Mouse (Mus musculus) thymus, postnatal 10 days (tissue): ENCODE measurements around the gene Pcbp2.

Experiments
- DNase-seq, 2 experiments: peaks; one replicate each; pipeline ENCODE4 v3.0.0; 2021; ENCODE audit warnings: low spot score in 2 of 2

The Pcbp2 gene

DNA sequence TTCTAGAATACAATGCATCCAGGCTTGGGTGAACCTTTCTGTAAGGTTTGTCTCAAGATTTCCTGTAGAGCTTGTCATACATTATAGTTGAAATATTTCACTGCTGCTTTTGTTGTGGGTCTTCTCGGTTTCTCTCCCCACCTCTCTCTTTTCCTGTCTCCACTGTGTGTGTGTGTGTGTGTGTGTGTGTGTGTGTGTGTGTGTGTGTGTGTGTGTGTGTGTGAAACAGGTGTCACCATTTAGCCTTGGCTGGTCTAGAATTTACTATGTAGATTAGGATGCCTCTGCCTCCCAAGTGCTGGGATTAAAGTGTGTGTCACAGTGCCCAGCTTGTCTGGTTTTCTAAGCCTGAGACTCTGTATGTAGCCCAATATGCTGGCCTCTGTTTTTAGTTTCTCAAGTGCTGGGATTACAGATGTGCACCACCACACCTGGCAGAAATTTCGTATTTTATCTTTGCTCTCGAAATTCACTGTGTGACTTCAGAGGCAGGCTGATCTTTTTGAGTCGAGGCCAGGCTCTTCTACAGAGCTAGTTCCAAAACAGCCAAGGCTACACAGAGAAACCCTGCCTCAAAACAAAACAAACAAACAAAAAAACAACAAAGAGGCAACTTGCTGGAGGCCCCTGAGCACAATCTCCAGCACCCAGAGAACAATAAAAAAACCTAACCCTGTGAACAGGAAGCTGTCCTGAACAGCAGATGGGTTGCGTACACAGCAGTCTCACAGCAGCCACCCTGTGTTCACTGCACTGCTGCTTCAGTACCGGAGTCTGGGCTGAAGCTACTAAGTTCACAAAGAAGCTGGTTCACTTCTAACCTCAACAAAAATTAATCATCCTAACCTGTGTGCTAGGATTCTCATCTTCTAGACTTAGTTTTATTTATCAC is 56.0 kb downstream of the Pcbp2 start:
- no peak for DNase-seq

DNA sequence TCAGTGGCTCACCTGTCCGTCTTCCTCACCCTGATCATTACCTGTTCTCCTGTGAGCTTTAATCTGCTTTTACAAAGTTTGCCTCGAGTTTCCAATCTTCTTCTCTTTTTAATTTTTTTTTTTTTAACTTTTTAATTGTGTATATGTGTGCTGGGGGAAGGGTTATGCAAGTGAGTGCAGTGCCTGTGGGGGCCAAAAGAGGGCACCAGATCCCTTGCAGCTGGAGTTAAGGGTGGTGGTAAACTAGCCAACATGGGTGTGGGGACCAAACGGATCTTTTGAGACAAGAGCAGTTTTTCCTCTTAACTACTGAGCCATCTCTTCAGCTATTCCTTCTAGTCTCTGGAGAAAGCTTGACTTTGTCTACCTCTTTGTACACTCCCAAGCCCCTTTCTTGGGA is 57.6 kb downstream of the Pcbp2 start:
- DNase-seq = peak in 1 of 2 experiments; percentile 33

DNA sequence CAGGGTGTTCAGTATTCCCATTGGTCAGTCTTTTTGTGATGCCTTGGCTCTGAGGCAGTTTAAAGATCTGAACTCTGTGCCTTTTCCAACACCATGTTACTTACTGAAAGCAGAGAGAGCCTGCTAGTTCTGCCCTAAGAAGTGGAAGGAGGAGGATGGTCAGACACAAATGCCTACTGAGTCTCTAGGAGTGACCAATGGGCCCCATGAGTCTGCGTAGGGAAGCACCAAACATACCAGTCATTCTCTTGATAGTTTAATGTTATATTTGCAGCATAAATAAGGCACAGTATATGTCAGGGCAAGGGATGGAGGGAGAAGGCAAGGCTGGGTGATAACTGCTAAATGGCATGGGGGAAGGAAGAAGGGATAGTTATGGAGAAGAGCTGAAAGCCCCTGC is 58.1 kb downstream of the Pcbp2 start:
- no peak for DNase-seq

DNA sequence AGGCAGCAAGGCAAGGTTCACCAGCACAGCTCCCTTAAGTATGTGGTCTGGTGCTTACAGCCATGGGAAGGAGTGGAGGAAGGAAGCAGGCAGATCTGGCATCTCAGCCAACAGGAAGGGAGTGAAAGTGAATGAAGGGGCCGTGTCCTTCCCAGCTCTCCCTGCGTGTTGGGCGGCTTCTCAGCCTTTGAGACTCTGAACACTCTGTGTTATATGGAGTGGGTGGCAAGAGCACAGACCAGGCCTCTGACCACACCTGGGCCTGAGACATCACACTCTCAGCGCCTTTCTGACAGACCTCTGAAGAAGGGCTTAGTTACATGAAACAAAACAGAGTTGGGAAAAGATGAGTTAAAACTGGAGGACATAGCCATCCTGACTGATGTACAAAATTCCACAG is 60.2 kb downstream of the Pcbp2 start:
- no peak for DNase-seq

DNA sequence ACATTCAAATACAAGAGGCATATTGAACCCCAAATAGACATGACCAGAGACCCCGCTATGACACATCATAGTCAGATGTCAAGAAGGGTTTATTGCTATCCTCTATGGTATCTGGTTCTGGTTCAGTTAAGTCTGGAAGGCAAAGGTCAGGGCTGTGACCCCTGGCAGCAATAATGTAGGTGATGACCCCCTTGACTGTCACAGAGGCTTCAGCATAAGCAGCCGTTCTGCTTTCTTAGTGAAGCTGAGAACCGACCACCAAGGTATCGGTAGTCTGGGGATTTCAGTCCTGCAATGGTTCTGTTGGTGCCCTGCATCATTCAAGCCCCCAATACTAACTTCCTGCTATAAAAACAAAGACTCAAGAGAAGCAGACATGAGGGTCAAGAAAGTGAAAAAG is 61.2 kb downstream of the Pcbp2 start:
- no peak for DNase-seq

DNA sequence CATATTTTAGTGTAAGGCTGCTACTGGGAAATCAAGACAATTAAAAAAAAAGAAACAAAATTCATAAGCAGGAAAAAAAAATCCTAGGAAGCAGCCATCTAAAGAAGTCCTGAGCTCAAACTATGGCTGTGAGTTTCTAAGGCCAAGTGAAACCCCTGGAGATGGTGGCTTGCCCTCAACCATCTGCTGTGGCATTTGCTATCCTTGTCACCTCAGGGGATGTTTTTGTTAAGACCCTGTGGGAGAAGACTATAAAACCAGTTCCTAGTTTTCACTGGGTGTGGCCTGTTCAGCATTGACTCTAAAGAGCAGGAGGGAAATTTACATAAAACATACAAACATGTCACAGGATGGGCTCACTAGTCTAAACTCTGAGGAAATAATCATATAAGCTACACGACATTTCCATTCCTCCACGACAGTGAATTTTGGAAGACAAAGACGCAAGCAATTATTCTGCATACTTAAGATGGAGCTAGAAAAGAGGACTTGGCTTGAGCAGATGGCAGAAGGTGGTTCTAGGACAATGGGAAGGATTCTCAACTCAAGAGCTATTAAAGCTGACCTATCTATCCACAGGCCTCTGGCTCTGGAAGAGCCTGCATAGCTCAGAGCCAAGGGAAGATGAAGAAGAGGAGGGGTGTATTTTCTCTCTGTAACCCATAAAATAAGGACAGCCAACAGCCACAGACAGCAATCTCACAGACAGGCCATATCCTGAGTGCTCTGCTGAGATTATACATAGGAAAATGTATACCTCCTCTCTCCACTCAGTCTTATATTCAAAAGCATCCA is 62.0 kb downstream of the Pcbp2 start:
- DNase-seq = no peak

DNA sequence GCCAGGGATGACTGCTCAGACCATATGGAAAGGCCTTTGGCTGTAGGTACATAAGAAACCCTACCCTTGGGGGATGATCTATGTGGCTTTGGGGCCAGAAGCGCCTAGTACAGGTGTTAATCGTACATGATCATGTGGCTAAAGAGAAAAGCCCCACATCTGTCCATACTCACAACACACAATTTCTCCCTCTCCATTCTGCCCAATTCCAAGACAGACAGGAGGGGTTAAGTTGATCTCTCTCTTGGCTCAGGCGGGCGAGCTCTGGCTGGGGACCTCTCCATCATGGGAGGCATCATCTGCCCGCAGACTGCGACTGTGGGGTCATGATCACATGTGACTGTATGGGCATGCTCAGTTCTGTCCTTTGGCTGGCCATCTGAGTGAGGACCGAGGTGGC is 63.6 kb downstream of the Pcbp2 start:
- DNase-seq = no peak

DNA sequence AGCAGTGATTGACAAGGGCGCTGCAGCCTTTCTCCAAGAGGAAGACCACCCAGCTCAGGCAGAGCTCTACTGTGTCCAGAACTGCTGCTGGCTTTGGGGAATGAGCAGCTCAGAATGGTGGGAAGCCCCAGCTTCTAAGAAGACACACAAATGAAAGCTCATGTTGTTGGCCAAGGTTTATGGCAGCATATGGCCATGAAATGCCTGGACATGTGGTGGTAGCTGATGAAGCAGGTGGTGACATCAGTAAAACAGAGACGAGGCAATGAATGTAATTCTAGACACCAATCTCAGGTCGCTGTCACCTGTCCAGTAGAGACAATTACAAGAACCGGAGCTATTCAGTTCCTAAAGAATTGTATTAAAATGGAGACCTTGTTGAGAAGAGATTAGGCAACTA is 74.5 kb downstream of the Pcbp2 start:
- no peak for DNase-seq

DNA sequence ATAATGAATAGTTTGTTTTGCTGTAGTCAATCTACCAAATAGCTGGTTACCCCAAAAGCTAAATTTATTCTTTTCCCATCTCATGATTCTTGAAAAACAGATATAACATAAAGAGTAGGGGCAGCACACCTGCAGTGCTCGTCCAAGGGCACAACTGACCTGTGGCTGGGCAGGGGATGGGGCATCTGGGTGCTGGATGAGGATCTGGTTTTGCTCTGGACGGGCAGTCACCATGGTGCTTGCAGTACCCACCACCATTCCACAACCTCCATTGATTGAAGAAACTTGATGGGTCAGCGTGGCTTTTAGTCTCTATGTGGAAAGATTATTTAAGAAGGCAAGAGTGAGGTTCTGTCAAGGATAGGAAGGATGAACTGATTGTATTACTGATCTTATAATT is 75.9 kb downstream of the Pcbp2 start:
- DNase-seq = no peak

DNA sequence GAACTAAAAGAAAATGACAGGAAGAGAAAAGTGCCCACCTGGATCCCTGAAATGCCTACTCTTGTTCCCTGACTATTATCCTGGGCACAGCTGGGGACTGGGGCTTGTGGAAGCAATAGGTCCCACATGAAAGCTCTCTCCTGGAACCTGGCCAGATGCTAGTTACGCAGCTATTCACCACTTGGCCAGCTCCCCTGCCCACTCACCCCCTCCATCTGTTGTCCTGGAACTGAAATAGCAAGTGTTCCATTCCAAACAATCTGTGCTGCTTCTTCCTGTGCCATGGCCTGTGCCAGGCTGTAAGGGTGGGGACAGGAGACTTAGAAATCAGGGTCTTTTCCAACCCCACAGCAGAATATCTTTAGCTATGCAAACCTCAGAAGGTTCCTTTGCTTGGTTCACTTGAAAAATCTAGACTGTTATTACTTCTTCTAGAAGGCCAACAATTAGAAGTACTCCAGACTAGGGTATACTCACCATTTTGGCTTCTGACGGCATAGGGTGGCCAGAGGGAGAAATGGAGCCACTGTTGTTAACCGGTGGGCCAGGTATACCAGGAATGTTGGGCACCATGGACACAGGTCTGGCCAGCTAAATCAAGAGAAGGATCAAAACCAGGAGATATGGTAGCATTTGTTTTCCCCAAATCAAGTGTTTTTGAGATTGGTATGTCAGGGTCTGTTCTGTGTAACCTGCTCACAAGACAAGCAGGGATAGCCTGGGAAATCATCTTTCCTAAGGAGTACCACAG is 76.5 kb downstream of the Pcbp2 start:
- no peak for DNase-seq

DNA sequence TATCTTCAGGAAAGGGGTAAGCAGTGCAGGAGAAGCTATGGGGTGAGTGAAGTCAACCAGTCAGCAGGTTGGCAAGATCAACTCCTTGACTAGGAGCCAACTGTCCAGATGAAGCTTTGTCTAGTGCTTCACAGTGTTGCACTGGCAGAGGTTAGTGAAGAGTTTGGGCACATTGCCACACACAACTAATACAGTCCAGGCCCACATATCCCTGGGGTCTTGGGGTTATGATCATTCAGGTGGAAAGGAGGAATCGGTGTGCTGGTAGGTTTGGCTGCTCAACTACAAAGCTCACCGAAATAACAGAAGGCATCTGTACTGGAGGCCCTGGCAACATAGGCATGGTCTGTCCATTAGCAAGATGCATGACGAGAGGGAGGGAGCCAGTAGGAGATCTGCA is 77.1 kb downstream of the Pcbp2 start:
- DNase-seq = no peak
